Mouse (Mus musculus) embryo, embryonic 9.5 days (tissue): ENCODE data around the gene Hnrnpll.

Experiments used
- DNase-seq: peaks from one replicate; pipeline ENCODE4 v3.0.0-alpha.2; 2017; ENCODE audit errors: extremely low spot score

Gene Hnrnpll

GRCm38 (mm10) chr17:79999631-80000030 lies 62.5 kb downstream of the Hnrnpll start:
- no peak for DNase-seq

- no peak for DNase-seq
These were observed 63.1 kb downstream of the Hnrnpll start for GRCm38 (mm10) chr17:79998986-79999385.

GRCm38 (mm10) chr17:79995091-79995691 lies 66.9 kb downstream of the Hnrnpll start:
- no peak for DNase-seq

GRCm38 (mm10) chr17:79992114-79992513 lies 70.0 kb downstream of the Hnrnpll start:
- DNase-seq, result no peak

GRCm38 (mm10) chr17:79991166-79991958 lies 70.8 kb downstream of the Hnrnpll start:
- DNase-seq, result no peak

- no peak for DNase-seq
These were observed 72.0 kb downstream of the Hnrnpll start for GRCm38 (mm10) chr17:79990161-79990560.

- DNase-seq, result no peak
These were observed 77.7 kb downstream of the Hnrnpll start for GRCm38 (mm10) chr17:79984450-79984849.

- no peak for DNase-seq
These were observed 79.1 kb downstream of the Hnrnpll start for GRCm38 (mm10) chr17:79982955-79983529.

GRCm38 (mm10) chr17:79982548-79982947 lies 79.6 kb downstream of the Hnrnpll start:
- no peak for DNase-seq

GRCm38 (mm10) chr17:79981758-79982481 lies 80.2 kb downstream of the Hnrnpll start:
- DNase-seq, result no peak

GRCm38 (mm10) chr17:79981348-79981747 lies 80.8 kb downstream of the Hnrnpll start:
- no peak for DNase-seq

GRCm38 (mm10) chr17:79980421-79981120 lies 81.6 kb downstream of the Hnrnpll start:
- DNase-seq, result no peak
